Mouse (Mus musculus) stomach, postnatal 0 days (tissue): ENCODE data around the gene Agbl4.

Source experiments
- CTCF ChIP-seq: IDR thresholded peaks from 2 replicates; pipeline ENCODE4 v1.5.1; 2016; ENCODE audit warnings: antibody characterized with exemption, low read depth, mild to moderate bottlenecking, moderate library complexity
- EP300 ChIP-seq: optimal IDR thresholded peaks from 2 replicates; pipeline ENCODE3; 2016; ENCODE audit warnings: antibody characterized with exemption

DNA sequence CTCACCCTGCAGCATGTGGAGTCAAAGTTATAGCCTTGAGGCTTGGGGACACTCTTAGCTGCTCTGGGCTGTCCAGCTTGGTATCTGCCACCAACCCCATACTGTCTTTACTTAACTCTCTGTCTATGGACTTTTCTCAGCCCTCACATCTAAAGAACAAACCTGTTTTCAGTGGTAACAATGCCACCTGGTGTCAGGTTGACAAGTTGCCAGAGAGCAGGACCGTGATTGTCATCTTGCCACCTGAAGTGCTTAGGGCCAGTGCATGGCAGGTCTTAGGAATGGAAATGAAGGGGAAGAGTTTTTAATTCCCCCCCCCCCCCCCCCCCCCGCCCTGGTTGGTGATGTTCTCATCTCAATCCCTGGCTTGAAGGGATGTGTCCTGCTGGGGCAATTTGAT, 1112.7 kb downstream of the Agbl4 start:
- TF ChIP-seq CTCF (peak; percentile 64), EP300 (no peak)
